Mouse (Mus musculus) cortical plate, adult 2 months (tissue): ENCODE data around the gene Atp8a1.

ENCODE experiments used
- CTCF ChIP-seq: fragments of 200-500 bp; IDR thresholded peaks from 2 replicates; pipeline ENCODE4 v1.5.1; 2011; ENCODE audit warnings: mild to moderate bottlenecking, control low read depth, low read length; ENCODE audit not compliant: insufficient read depth; ENCODE audit errors: extremely low read depth
- POLR2A ChIP-seq: fragments of 200-500 bp; IDR thresholded peaks from 2 replicates; pipeline ENCODE4 v1.6.1; 2011; ENCODE audit warnings: mild to moderate bottlenecking, low read length, control low read depth; ENCODE audit not compliant: insufficient read depth; ENCODE audit errors: extremely low read depth

- TF ChIP-seq CTCF (no peak), POLR2A (no peak)
These were observed 44.8 kb downstream of the Atp8a1 start for GRCm38 (mm10) chr5:67802174-67803030.
